24 mouse cellular contexts compared by ENCODE assay signal in the genomic region with DNA sequence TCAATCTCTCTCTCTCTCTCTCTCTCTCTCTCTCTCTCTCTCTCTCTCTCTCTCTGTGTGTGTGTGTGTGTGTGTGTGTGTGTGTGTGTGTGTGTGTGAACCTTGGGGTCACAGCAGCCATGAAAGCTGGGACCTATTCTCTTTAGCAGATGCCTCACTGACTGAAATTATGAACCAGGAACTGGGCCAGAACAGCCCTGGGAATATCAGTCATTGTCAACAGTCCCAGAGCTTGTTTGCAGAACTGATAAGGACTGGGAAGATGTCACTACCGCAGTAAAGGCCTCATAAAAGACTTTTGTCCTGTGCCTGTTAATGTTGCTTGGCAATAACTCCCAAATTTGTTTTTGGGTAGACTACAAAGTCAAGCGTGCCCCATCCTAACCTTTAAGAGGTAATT. TPM values are rescaled to one million over a fixed set of nuclear protein-coding genes. Genes with fewer than 3 reads are reported as not detected.
DNase-seq lines count a peak whose midpoint lies in the region; ATAC-seq and TF ChIP-seq lines count a peak whose summit lies in the region.
"Had no signal": no experiment of that assay in that cellular context is flagged by ENCODE, and none has a peak within 500 bp of the region (broad histone marks: within the 10 kb centered on the region; RNA-seq: fewer than 3 reads in every experiment).

No protein-coding gene starts in this region.

- WGBS in kidney, embryonic 16.5 days: 80% methylated on average over 2 of the region's 2 CpGs
- 24% methylated on average over 2 of the region's 2 CpGs for WGBS in liver, adult 2 months
- WGBS in liver, embryonic 12.5 days (ENCODE audit: insufficient replicate concordance): 47% methylated on average over 2 of the region's 2 CpGs

- no peaks in the 10 kb centered on the region for H3K9me3 ChIP-seq in kidney, embryonic 16.5 days (ENCODE audit: low read length)
- no peaks in the 10 kb centered on the region for H3K9me3 ChIP-seq in liver, embryonic 12.5 days (replicated peaks)
- H3K9me3 ChIP-seq: embryonic facial prominence, embryonic 15.5 days; forebrain, embryonic 10.5 days; heart, embryonic 10.5 days; hindbrain, embryonic 13.5 days had no signal

- H3K27me3 ChIP-seq in kidney, embryonic 16.5 days (ENCODE audit: insufficient read depth, low read length): no peaks in the 10 kb centered on the region
- no peaks in the 10 kb centered on the region for H3K27me3 ChIP-seq in liver, adult 2 months (ENCODE audit: control insufficient read depth, insufficient read depth, low read length)
- no peaks in the 10 kb centered on the region for H3K27me3 ChIP-seq in liver, embryonic 12.5 days (replicated peaks)
- H3K27me3 ChIP-seq: CH12.LX; hindbrain, embryonic 13.5 days; Patski had no signal

- 0 out of 2 replicates have a peak, but pooled peaks cover 11% of the 10 kb centered on the region for H3K4me1 ChIP-seq in kidney, embryonic 16.5 days (ENCODE audit: insufficient read depth, low read length)
- no peaks in the 10 kb centered on the region; the same call in 1 of the 2 replicates for H3K4me1 ChIP-seq in liver, adult 2 months (ENCODE audit: control insufficient read depth, insufficient read depth, low read length)
- H3K4me1 ChIP-seq in liver, embryonic 12.5 days: no peaks in the 10 kb centered on the region
- H3K4me1 ChIP-seq: heart, embryonic 10.5 days had no signal

- peak; percentile 18 for DNase-seq in adrenal gland, postnatal 14 days
- DNase-seq in adrenal gland, adult 8-10 months: no peak
- peak; percentile 66 for DNase-seq in kidney, postnatal 10 days
- DNase-seq in liver, adult 2 months (ENCODE audit: extremely low read depth, low read depth, low spot score): peak; percentile 34
- DNase-seq in frontal cortex, postnatal 14 days (ENCODE audit: low spot score in 2 of 2): no peak
- DNase-seq: cerebellum, adult 11 months; cerebellum, adult 8-10 months; cerebellum, postnatal 14 days; embryo, embryonic 11 days; gastrocnemius, postnatal 36 days; heart, adult 18-20 months had no signal

- H3K9ac ChIP-seq in kidney, embryonic 16.5 days (replicated peaks; ENCODE audit: low read length): no peak overlapping the region
- H3K9ac ChIP-seq in liver, adult 2 months (ENCODE audit: low read depth, low read length): no peak overlapping the region
- H3K9ac ChIP-seq in liver, embryonic 12.5 days: no peak overlapping the region
- H3K9ac ChIP-seq: embryonic facial prominence, embryonic 15.5 days; hindbrain, embryonic 13.5 days had no signal

- ATAC-seq in kidney, embryonic 16.5 days (ENCODE audit: low FRiP score, low TSS enrichment): no peak
- no peak for ATAC-seq in liver, embryonic 12.5 days
- ATAC-seq: activated CD4-positive, CD25-positive, alpha-beta regulatory T cell, adult 4 months; forebrain, embryonic 14.5 days; hindbrain, postnatal 0 days; Patski had no signal

- no peak overlapping the region for H3K4me2 ChIP-seq in kidney, embryonic 16.5 days (replicated peaks; ENCODE audit: low read depth, low read length)
- H3K4me2 ChIP-seq in liver, embryonic 12.5 days: no peak overlapping the region
- H3K4me2 ChIP-seq: embryonic facial prominence, embryonic 15.5 days; hindbrain, embryonic 13.5 days had no signal

- TF ChIP-seq CTCF in liver, adult 2 months (IDR thresholded peaks at IDR 0.05; ENCODE audit: low read depth, low read length): no peak

- TF ChIP-seq POLR2A in liver, adult 2 months (IDR thresholded peaks at IDR 0.05; ENCODE audit: extremely low read depth, insufficient read depth, low read length): no peak

- H3K36me3 ChIP-seq in kidney, embryonic 16.5 days (ENCODE audit: insufficient read depth, low read length): no peaks in the 10 kb centered on the region
- H3K36me3 ChIP-seq in liver, adult 2 months (ENCODE audit: control insufficient read depth, insufficient read depth, low read length): no peaks in the 10 kb centered on the region
- H3K36me3 ChIP-seq in liver, embryonic 12.5 days: no peaks in the 10 kb centered on the region
- H3K36me3 ChIP-seq: embryonic facial prominence, embryonic 15.5 days; forebrain, embryonic 10.5 days; heart, embryonic 10.5 days; hindbrain, embryonic 13.5 days had no signal

- H3K79me2 ChIP-seq in liver, adult 2 months (ENCODE audit: control insufficient read depth, insufficient read depth, low read length): no peaks in the 10 kb centered on the region

- no peak overlapping the region for H3K4me3 ChIP-seq in kidney, embryonic 16.5 days (ENCODE audit: low read length)
- no peak overlapping the region for H3K4me3 ChIP-seq in liver, adult 2 months (ENCODE audit: insufficient read depth, low read depth, low read length)
- no peak overlapping the region for H3K4me3 ChIP-seq in liver, embryonic 12.5 days
- H3K4me3 ChIP-seq: embryonic facial prominence, embryonic 15.5 days; erythroblast, embryonic 14.5 days; forebrain, embryonic 10.5 days; heart, embryonic 10.5 days; hindbrain, embryonic 13.5 days had no signal

- H3K27ac ChIP-seq in kidney, embryonic 16.5 days (ENCODE audit: low read length): no peak overlapping the region
- no peak overlapping the region for H3K27ac ChIP-seq in liver, adult 2 months (replicated peaks; ENCODE audit: insufficient read depth, low read depth, low read length)
- no peak overlapping the region for H3K27ac ChIP-seq in liver, embryonic 12.5 days
- H3K27ac ChIP-seq: embryonic facial prominence, embryonic 15.5 days; forebrain, embryonic 10.5 days; heart, embryonic 10.5 days; hindbrain, embryonic 13.5 days; hindbrain, postnatal 0 days had no signal

RNA-seq across cellular contexts. Expression of a gene that starts 53.2 kb away (rescaled TPM):
- 21.2 and 33.9 TPM in 2 replicates for total RNA-seq in adrenal gland, postnatal 14 days (2021)
- total RNA-seq in adrenal gland, adult 8-10 months (2022): 10 to 100 TPM; 35.6 to 48.3 (median 38.9) TPM
- 18.5 and 18.6 TPM in 2 replicates for polyA plus RNA-seq in kidney, embryonic 16.5 days (2015; fragmentation: Nextera tagmentation; extraction: Ambion mirVana)
- 0.37 and 0.81 TPM in 2 replicates for total RNA-seq in liver, adult 2 months (2014; rRNA removed)
- 0.16 and 0.34 TPM in 2 replicates for polyA plus RNA-seq in liver, adult 2 months (2012; rRNA removed)
- polyA plus RNA-seq in liver, embryonic 12.5 days (2016; fragmentation: Nextera tagmentation; extraction: Ambion mirVana): 2.6 and 3.7 TPM in 2 replicates
- total RNA-seq: CH12.LX; hematopoietic stem cell, adult 5-6 weeks had no signal
- polyA plus RNA-seq: activated CD4-positive, CD25-positive, alpha-beta regulatory T cell, adult 4 months; erythroblast, embryonic 14.5 days had no signal

Comparison
In these comparisons a context has a peak if more than half of its experiments do, and no peak if none do; other contexts are left out.
1. DNase-seq: peak in adrenal gland, postnatal 14 days (single experiment), kidney, postnatal 10 days (single experiment) and liver, adult 2 months (single experiment); none in adrenal gland, adult 8-10 months (single experiment) and frontal cortex, postnatal 14 days (0 of 2).
2. RNA of a gene that starts 53.2 kb away (total RNA-seq): 35.6 to 48.3 TPM in adrenal gland, adult 8-10 months and 21.2 to 33.9 TPM in adrenal gland, postnatal 14 days; 0.37 to 0.81 TPM in liver, adult 2 months; every median in the first group is over 10 times any median in the second.